Mouse (Mus musculus) stomach, postnatal 0 days (tissue): Measurements from ENCODE around the gene Rhobtb1. TPM values are rescaled to one million over a fixed set of nuclear protein-coding genes. Genes with fewer than 3 reads are reported as not detected.
A peak's percentile ranks its signal among the peaks of the same experiment; 100 is the strongest.

ENCODE experiments used
- ATAC-seq: fragments of 200-750 bp; cut with Nextera tagmentation; 2 replicates; pipeline ENCODE4 v1.8.0; 2017; ENCODE audit not compliant: low FRiP score, low TSS enrichment
- DNase-seq: peaks from one replicate; pipeline ENCODE4 v3.0.0-alpha.2; 2016; ENCODE audit warnings: low spot score
- H3K27ac ChIP-seq: fragments of 300-500 bp; sonication (generic); replicated peaks from 2 replicates; pipeline ENCODE4 v1.5.1; 2014; ENCODE audit warnings: mild to moderate bottlenecking, control low read depth
- H3K27me3 ChIP-seq: fragments of 300-500 bp; sonication (generic); 2 replicates; pipeline ENCODE4 v1.6.1; 2014; ENCODE audit warnings: low read length; ENCODE audit not compliant: control insufficient read depth, insufficient read depth
- H3K36me3 ChIP-seq: fragments of 300-500 bp; sonication (generic); 2 replicates; pipeline ENCODE4 v1.6.1; 2014; ENCODE audit warnings: low read length, mixed read lengths; ENCODE audit not compliant: control insufficient read depth, insufficient read depth
- H3K4me1 ChIP-seq: fragments of 300-500 bp; sonication (generic); replicated peaks from 2 replicates; pipeline ENCODE4 v1.6.1; 2014; ENCODE audit warnings: antibody characterized with exemption; ENCODE audit not compliant: control insufficient read depth, insufficient read depth
- H3K4me2 ChIP-seq: fragments of 300-500 bp; sonication (generic); replicated peaks from 2 replicates; pipeline ENCODE4 v1.6.1; 2014; ENCODE audit warnings: low read depth, mild to moderate bottlenecking, control low read depth, moderate library complexity
- H3K4me3 ChIP-seq: fragments of 300-500 bp; sonication (generic); 2 replicates; pipeline ENCODE4 v1.5.1; 2014; ENCODE audit warnings: low read depth, low read length, control low read depth
- H3K9ac ChIP-seq: fragments of 300-500 bp; sonication (generic); 2 replicates; pipeline ENCODE4 v1.6.1; 2014; ENCODE audit warnings: mild to moderate bottlenecking, low read length, control low read depth, mixed read lengths
- H3K9me3 ChIP-seq: fragments of 300-500 bp; sonication (generic); 2 replicates; pipeline ENCODE4 v1.6.1; 2016; ENCODE audit warnings: low read length; ENCODE audit not compliant: control insufficient read depth
- CTCF ChIP-seq: IDR thresholded peaks from 2 replicates; pipeline ENCODE4 v1.5.1; 2016; ENCODE audit warnings: antibody characterized with exemption, low read depth, mild to moderate bottlenecking, moderate library complexity
- EP300 ChIP-seq: optimal IDR thresholded peaks from 2 replicates; pipeline ENCODE3; 2016; ENCODE audit warnings: antibody characterized with exemption
- WGBS: fragments of 180-500 bp; shearing (Covaris S2); extraction: QIAGEN DNeasy Blood & Tissue Kit; methylation state at CpG from one replicate; pipeline ENCODE4 v1.1.7; 2014; 5-methylcytosine and 5-hydroxymethylcytosine counted together
- polyA plus RNA-seq: library from polyadenylated mRNA; unstranded; fragments of >200 nt; fragmentation: Nextera tagmentation; extraction: Ambion mirVana; gene quantifications from 2 replicates; pipeline ENCODE4 v1.2.1, GENCODE M21; 2015

The Rhobtb1 gene
- polyA plus RNA-seq, 1 experiment from 2014 or later = 34.4 TPM

- H3K4me3 ChIP-seq = peak within 1 kb of the TSS; percentile 79
- H3K4me2 ChIP-seq = peak within 1 kb of the TSS; percentile 96
- H3K9ac ChIP-seq = peak within 1 kb of the TSS; percentile 92
- ATAC-seq (peak; percentile 95), DNase-seq (peak; percentile 92)
- peak within 1 kb of the TSS; percentile 99 for H3K27ac ChIP-seq
- H3K36me3 ChIP-seq = no peaks in the 10 kb centered on the region
- no peak for TF ChIP-seq EP300
- TF ChIP-seq CTCF = peak; percentile 38
- no peaks in the 10 kb centered on the region for H3K9me3 ChIP-seq
- 0 out of 2 replicates have a peak, but pooled peaks cover 3% of the 10 kb centered on the region for H3K4me1 ChIP-seq
- H3K27me3 ChIP-seq = no peaks in the 10 kb centered on the region
- under 1% methylated on average over 62 of the region's 84 CpGs for whole genome bisulfite sequencing
Observed at GRCm38 (mm10) chr10:69212542-69213440, 61.6 kb downstream of the Rhobtb1 start, which contains the start of gene A930033H14Rik. Gene A930033H14Rik (minus strand): TSS chr10:69213098.

- ATAC-seq = peak; percentile 69
- Histone ChIP-seq H3K4me1 (0 out of 2 replicates have a peak, but pooled peaks cover 3% of the 10 kb centered on the region), H3K36me3 (0 out of 2 replicates have a peak, but pooled peaks cover 4% of the 10 kb centered on the region), H3K4me2 (peak overlapping the region; percentile 96), H3K27ac (peak overlapping the region; percentile 99), H3K4me3 (peak overlapping the region; percentile 79), H3K9ac (peak overlapping the region; percentile 92), H3K9me3 (no peaks in the 10 kb centered on the region), H3K27me3 (no peaks in the 10 kb centered on the region)
- DNase-seq = peak; percentile 65
- TF ChIP-seq CTCF (no peak), EP300 (no peak)
- WGBS = under 1% methylated on average over 21 of the region's 21 CpGs
Observed at GRCm38 (mm10) chr10:69213451-69213877, 62.2 kb downstream of the Rhobtb1 start.

- no peak for ATAC-seq
- DNase-seq = peak; percentile 37
- 5% methylated on average over 5 of the region's 5 CpGs for WGBS
Observed at GRCm38 (mm10) chr10:69213986-69214385, 62.8 kb downstream of the Rhobtb1 start.

GRCm38 (mm10) chr10:69217127-69217690 lies 66.0 kb downstream of the Rhobtb1 start:
- no peaks in the 10 kb centered on the region for H3K27me3 ChIP-seq
- H3K4me2 ChIP-seq = no peak overlapping the region
- peaks cover 5% of the 10 kb centered on the region; the same call in 1 of the 2 replicates for H3K36me3 ChIP-seq
- DNase-seq = no peak
- TF ChIP-seq EP300 (no peak), CTCF (no peak)
- no peak for ATAC-seq
- no peaks in the 10 kb centered on the region for H3K9me3 ChIP-seq
- no peak overlapping the region for H3K9ac ChIP-seq
- 0 out of 2 replicates have a peak, but pooled peaks cover 3% of the 10 kb centered on the region for H3K4me1 ChIP-seq
- no peak overlapping the region for H3K4me3 ChIP-seq
- H3K27ac ChIP-seq = no peak overlapping the region
- 95% methylated on average over 4 of the region's 4 CpGs for WGBS

More at GRCm38 (mm10) chr10:69213986-69214385, 62.8 kb downstream of the Rhobtb1 start:
- H3K27me3 ChIP-seq = no peaks in the 10 kb centered on the region
- peak overlapping the region; percentile 79 for H3K4me3 ChIP-seq
- H3K9me3 ChIP-seq = no peaks in the 10 kb centered on the region
- peak overlapping the region; percentile 96 for H3K4me2 ChIP-seq
- H3K4me1 ChIP-seq = 0 out of 2 replicates have a peak, but pooled peaks cover 3% of the 10 kb centered on the region
- peak overlapping the region; percentile 99 for H3K27ac ChIP-seq
- TF ChIP-seq EP300 (no peak), CTCF (no peak)
- H3K36me3 ChIP-seq = peaks cover 5% of the 10 kb centered on the region; the same call in 1 of the 2 replicates
- peak overlapping the region; percentile 92 for H3K9ac ChIP-seq

GRCm38 (mm10) chr10:69218458-69219288 lies 67.4 kb downstream of the Rhobtb1 start:
- H3K27ac ChIP-seq = no peak overlapping the region
- ATAC-seq = peak; percentile 55
- WGBS = 77% methylated on average over 14 of the region's 14 CpGs
- TF ChIP-seq EP300 (no peak), CTCF (no peak)
- peaks cover 5% of the 10 kb centered on the region; the same call in 1 of the 2 replicates for H3K36me3 ChIP-seq
- H3K4me2 ChIP-seq = no peak overlapping the region
- no peaks in the 10 kb centered on the region for H3K9me3 ChIP-seq
- no peak overlapping the region for H3K9ac ChIP-seq
- H3K27me3 ChIP-seq = no peaks in the 10 kb centered on the region
- no peak overlapping the region for H3K4me3 ChIP-seq
- no peak for DNase-seq
- H3K4me1 ChIP-seq = 0 out of 2 replicates have a peak, but pooled peaks cover 3% of the 10 kb centered on the region
